Mouse (Mus musculus) heart, postnatal 36 days (tissue): ENCODE measurements around the gene Ppp1r12a. TPM values are rescaled to one million over a fixed set of nuclear protein-coding genes. Genes with fewer than 3 reads are reported as not detected.

Source experiments
- DNase-seq, 2 experiments: peaks; one replicate each; pipeline ENCODE4 v3.0.0; 2021 to 2022
- intact Hi-C: fragments of 180-260 bp; cut with DNase I; formaldehyde crosslinking; loops from one replicate; pipeline ENCODE4 v1.15.1; 2025
- total RNA-seq, 2 experiments: library from RNA; stranded (reverse); gene quantifications; 2 replicates each; pipeline ENCODE4 v1.2.3; 2021

Ppp1r12a gene
- total RNA-seq, 2 experiments from 2014 or later: 55.4 to 61.8 TPM

DNA sequence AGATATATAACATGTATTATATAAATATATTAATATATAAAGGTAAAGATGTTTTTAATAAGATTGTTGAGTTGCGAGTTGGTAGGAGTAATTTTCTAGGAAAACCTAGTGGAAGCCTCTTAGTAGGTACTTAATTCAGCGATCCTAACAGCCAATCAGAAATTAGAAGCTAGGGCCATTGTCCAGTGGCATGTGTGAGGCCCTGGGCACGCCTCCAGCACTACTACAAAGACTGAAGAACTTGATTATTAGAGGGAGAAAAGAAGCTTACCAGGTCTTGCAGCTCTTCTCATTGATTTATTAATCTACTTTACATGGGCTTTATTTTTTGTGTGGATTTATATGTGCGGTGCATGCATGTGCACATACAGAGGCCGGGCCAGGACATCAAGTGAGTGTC lies 123.0 kb downstream of the Ppp1r12a start:
- DNase-seq: no peak
- intact Hi-C loops: no loop called here

- intact Hi-C loops: no loop called here
- DNase-seq: no peak
Measured at GRCm38 (mm10) chr10:108286658-108287437, 124.9 kb downstream of the Ppp1r12a start.

DNA sequence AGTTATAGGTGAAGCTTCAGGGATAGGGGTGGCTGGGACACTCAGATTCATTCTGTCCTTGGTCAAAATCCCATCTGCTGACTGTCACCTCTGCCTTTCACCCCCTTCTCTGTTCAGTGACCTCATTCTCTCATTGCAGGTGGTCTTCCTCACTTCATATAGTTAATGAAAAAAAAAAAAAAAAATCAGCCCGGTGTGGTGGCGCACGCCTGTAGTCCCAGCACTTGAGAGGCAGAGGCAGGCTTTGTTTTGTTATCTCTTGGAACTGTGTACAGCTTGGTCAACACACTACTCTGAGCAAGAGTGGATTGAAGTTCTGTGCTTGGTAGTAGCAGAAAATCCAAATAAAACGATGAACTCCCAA lies 125.4 kb downstream of the Ppp1r12a start:
- DNase-seq: no peak
- intact Hi-C loops: no loop called here

- intact Hi-C loops: no loop called here
- DNase-seq: no peak
Measured at GRCm38 (mm10) chr10:108290046-108290445, 128.1 kb downstream of the Ppp1r12a start.

GRCm38 (mm10) chr10:108291688-108292471 lies 129.9 kb downstream of the Ppp1r12a start:
- DNase-seq: no peak
- intact Hi-C loops: no loop called here

- no peak for DNase-seq
- intact Hi-C loops: no loop called here
Measured at GRCm38 (mm10) chr10:108292651-108293050, 130.7 kb downstream of the Ppp1r12a start.

DNA sequence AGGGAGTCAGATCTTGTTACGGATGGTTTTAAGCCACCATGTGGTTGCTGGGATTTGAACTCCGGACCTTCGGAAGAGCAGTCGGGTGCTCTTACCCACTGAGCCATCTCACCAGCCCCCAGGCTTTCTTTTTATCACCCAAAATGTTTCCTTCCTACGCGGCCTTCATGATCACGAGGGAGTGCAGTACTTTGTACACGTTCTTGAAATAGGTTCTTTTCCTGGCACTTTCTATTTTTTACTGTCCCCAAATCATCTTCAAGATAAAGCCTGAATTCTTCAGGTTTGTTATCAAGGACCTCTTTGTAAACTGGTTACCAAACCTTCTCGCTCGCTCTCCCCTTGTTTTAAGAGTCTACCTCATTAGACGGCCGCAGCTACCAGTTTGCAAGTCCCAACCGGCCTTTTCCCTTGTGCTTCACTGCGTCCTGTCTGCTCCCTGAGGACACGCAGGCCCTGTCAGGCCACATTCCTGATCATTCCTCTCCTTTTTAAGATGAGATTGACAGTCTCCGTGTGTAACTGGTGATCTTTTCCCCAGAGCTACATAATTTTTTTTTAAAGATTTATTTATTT lies 131.7 kb downstream of the Ppp1r12a start:
- intact Hi-C loops: no loop called here
- DNase-seq: no peak

DNA sequence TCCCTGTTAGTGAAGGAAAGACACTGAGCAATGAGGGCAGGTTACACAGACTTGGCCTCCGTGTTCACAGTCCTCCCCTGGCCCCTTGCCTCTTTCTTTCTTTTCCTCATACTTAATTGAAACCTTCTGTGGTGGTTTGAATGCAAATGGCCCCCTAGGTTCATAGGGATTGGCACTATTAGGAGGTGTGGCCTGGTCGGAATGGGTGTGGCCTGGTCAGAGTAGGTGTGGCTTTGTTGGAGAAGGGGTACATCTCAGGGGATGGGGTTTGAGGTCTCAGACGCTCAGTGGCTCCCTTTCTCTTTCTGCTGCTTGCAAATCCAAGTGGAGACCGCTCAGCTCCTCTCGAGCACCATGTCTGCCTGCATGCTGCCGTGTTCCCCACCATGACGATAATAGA lies 132.8 kb downstream of the Ppp1r12a start:
- DNase-seq: no peak
- intact Hi-C loops: no loop called here

GRCm38 (mm10) chr10:108296446-108296845 lies 134.5 kb downstream of the Ppp1r12a start:
- intact Hi-C loops: no loop called here
- no peak for DNase-seq

DNA sequence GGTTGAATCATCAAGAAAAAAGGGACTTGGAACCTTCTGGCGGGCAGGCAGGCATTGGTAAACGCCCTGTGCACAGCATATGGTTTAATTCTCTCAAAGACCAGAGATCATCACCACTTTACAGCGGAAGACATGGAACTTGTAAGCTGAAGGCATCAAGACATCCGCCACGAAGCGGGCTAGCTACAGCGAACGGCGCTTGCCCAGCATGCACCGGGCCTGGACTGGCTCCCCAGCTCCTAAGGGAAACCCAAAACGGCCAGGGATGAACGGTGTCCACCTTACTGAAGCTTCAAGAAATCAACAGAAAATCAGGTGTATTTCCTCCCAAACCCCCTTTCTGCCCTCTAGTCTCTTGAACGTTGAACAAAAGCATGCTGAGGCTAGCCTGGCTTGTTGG lies 136.3 kb downstream of the Ppp1r12a start:
- intact Hi-C loops: no loop called here

GRCm38 (mm10) chr10:108298841-108299545 lies 137.0 kb downstream of the Ppp1r12a start:
- no peak for DNase-seq
- intact Hi-C loops: loop anchor here (1.0 kb wide), 1 partner anchor 238 kb away; no protein-coding TSS in a partner anchor

More for the DNA sequence above, 136.3 kb downstream of the Ppp1r12a start:
- no peak for DNase-seq

DNA sequence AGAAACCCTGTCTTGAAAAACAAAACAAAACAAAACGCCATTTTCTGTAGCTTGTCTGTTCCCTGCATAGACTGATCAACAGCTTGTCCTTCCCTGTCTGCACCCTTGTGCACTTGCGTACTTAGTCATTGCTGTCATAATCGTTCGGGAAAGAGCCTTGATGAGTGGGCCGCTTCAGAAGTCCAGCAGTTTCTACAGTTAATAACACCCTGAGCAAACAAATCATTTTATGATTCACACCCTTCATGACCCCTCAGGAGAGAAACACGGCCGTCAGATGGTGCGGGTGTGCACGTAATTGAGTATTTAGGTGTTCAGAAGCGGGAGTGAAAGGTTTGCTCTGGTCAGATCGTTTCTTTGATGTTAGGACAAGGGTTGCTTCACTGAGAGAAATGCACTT lies 137.8 kb downstream of the Ppp1r12a start:
- DNase-seq: no peak
- intact Hi-C loops: loop anchor here (1.0 to 5.0 kb wide), 5 partner anchors 33 to 443 kb away; partner anchors contain the start of gene Pawr

DNA sequence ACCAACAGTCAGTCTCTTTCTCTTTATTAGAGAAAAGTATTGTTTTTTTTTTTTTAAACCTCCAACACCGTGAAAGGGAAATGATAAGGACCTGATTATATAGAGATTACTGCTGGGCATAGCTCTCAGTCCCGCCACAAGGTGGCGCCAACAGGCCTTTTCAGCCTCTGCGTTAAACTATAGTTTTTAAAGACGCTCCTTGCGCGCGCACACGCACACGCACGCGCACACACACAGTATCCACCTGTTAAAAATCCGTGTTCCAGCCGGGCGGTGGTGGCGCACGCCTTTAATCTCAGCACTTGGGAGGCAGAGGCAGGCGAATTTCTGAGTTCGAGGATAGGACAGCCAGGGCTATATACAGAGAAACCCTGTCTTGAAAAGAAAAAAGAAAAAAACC lies 138.8 kb downstream of the Ppp1r12a start:
- peak; percentile 77 to 83 for DNase-seq
- intact Hi-C loops: loop anchor here (1.0 to 5.0 kb wide), 4 partner anchors 32 to 444 kb away; partner anchors contain the start of gene Pawr

DNA sequence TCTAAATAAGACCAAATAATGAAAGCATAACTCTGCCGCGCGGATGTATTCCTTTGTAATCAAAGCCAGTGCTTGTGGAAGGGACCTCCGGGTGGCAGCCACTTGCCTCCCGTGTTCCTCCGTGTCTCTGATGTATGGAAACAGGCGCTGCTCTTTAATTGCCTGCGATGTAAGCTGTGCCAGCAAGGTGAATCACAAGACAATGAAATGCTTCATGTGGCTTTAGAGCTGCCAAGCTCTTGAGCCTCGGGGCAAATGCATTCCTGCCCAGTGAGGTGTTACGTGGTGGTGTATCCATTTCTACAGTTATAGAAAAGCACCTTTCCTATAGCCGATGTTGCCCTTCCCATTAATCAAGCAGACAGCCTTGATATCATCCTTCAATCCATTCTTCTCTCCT lies 145.8 kb downstream of the Ppp1r12a start:
- intact Hi-C loops: no loop called here
- no peak for DNase-seq

DNA sequence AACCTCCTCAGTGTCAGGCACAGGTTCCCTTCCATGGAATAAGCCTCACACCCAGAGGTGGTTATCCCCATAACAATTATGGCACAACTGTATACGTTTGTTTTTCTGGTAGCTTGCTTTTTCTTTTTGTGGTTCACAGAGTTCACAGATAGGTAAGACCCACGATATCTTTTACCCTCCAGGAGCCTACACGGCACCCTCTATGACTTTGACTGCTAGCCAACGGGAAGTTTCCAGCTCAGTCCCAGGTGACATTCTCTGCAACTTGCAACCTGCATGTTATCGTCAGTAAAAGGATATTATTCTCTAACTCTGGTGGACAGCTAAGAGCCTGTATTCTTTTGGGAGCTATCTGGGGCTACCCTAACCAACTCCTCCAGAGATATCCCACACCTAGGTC lies 148.2 kb downstream of the Ppp1r12a start:
- intact Hi-C loops: no loop called here
- no peak for DNase-seq

- intact Hi-C loops: no loop called here
- no peak for DNase-seq
Measured at GRCm38 (mm10) chr10:108311396-108311795, 149.4 kb downstream of the Ppp1r12a start.

- DNase-seq: no peak
- intact Hi-C loops: no loop called here
Measured at GRCm38 (mm10) chr10:108313845-108314244, 151.9 kb downstream of the Ppp1r12a start.

DNA sequence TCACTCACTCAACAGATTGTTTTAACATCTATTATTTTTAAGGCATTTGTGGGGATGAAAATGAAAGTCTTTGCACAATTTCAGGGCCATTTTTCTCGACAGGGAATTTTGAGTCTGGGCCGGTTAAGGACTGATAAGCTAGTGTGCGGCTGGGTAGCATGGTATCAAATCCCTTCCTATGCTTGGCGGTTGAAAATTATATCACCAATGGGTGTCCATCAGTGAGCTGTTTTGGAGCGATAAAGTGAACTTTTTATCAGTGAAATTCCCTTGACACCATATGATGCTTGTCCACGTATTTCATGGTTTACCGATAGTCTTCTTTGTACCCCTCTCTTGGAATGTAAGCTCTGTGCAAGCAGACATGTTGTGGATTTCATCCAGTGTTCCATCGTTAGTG lies 152.4 kb downstream of the Ppp1r12a start:
- DNase-seq: no peak
- intact Hi-C loops: no loop called here

DNA sequence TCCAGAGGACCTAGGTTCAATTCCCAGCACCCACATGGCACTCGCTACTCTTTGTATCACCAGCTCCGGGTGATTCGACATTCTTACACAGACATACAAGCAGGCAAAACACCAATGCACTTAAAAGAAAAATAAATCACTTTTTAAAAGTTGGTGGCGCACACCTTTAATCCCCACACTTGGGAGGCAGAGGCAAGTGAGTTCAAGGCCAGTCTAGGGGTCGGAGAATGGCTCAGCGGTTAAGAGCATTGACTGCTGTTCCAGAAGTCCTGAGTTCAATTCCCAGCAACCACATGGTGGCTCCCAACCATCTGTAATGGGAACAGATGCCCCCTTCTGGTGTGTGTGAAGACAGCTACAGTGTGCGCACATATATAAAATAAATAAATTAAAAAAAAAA lies 153.2 kb downstream of the Ppp1r12a start:
- DNase-seq: no peak
- intact Hi-C loops: no loop called here

- intact Hi-C loops: no loop called here
- DNase-seq: no peak
Measured at GRCm38 (mm10) chr10:108328356-108328755, 166.4 kb downstream of the Ppp1r12a start.

GRCm38 (mm10) chr10:108328983-108329382 lies 167.0 kb downstream of the Ppp1r12a start:
- intact Hi-C loops: no loop called here

More at GRCm38 (mm10) chr10:108328983-108329382, 167.0 kb downstream of the Ppp1r12a start:
- DNase-seq: no peak
